Mouse (Mus musculus) effector memory CD4-positive, alpha-beta T cell, adult 7 months (primary cell): Measurements from ENCODE around the gene Cgn. TPM values are rescaled to one million over a fixed set of nuclear protein-coding genes. Genes with fewer than 3 reads are reported as not detected.

Experiments used
- polyA plus RNA-seq: library from polyadenylated mRNA; unstranded; fragments of 100-300 nt; shearing (Covaris generic); gene quantifications from one replicate; pipeline ENCODE4 v1.2.1, GENCODE M21; 2017

Gene Cgn
- polyA plus RNA-seq: 0.32 TPM

DNA sequence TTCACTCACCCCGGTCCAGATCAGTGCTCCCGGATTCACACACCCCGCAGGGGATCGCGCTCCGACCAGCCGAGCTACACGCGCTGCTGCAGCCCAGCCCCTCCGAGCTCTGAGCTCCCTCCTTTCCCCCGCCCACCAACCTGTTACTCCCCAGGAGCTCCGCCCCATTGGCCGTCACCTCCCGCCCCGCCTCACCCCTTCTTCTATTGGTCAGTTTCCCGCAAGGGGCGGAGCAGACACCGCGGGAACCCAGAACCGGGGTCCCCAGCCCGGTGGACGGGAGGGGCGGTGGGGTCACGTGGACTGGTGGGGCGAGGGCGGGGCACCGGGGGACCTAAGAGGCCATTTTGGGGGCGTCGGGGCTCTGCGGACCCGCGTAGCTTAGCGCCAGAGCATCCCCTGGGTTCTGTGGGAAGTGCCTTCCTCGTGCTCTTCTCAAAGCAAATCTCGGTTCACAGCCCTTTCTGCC lies at the start of gene Cgn:
Gene Cgn (minus strand): TSS at position 126 of the 469 bp plus-strand sequence.

Other genes starting within 250 kb of the Cgn start
- gene Snx27, start 203.8 kb downstream of the Cgn start, polyA plus RNA-seq: 10.6 TPM
- gene Gm10972, start 143.4 kb downstream of the Cgn start, polyA plus RNA-seq: not detected
- gene Tuft1, start 127.6 kb downstream of the Cgn start, polyA plus RNA-seq: 3.3 TPM
- not detected for gene Selenbp2, start 92.9 kb downstream of the Cgn start, polyA plus RNA-seq
- gene Pogz, start 51.1 kb upstream of the Cgn start, polyA plus RNA-seq: 17.2 TPM
- gene Psmb4, start 100.5 kb upstream of the Cgn start, polyA plus RNA-seq: 221 TPM
- gene Selenbp1, start 146.6 kb upstream of the Cgn start, polyA plus RNA-seq: 0.55 TPM
- 15.9 TPM for gene Rfx5, start 167.6 kb upstream of the Cgn start, polyA plus RNA-seq
- 17.4 TPM for gene Pi4kb, start 188.2 kb upstream of the Cgn start, polyA plus RNA-seq
- gene Zfp687, start 229.0 kb upstream of the Cgn start, polyA plus RNA-seq: 42.4 TPM